Mouse (Mus musculus) kidney, adult 18-20 months (tissue): ENCODE data around the gene Tnnc1.

Experiments
- DNase-seq: peaks from one replicate; pipeline ENCODE4 v3.0.0; 2021

The Tnnc1 gene

GRCm38 (mm10) chr14:31215157-31216002, 7.3 kb downstream of the Tnnc1 start:
- peak; percentile 75 for DNase-seq

- no peak for DNase-seq
Observed at GRCm38 (mm10) chr14:31216846-31217245, 8.7 kb downstream of the Tnnc1 start, which contains the start of gene Nisch. Gene Nisch (minus strand): TSS chr14:31216946.

- DNase-seq: peak; percentile 77
Observed at GRCm38 (mm10) chr14:31217666-31218065, 9.6 kb downstream of the Tnnc1 start, which contains the start of gene Sema3g. Gene Sema3g (plus strand): TSS chr14:31217860.

GRCm38 (mm10) chr14:31226978-31227377, 18.9 kb downstream of the Tnnc1 start:
- DNase-seq: no peak

- DNase-seq: peak; percentile 34
Observed at GRCm38 (mm10) chr14:31228234-31228633, 20.1 kb downstream of the Tnnc1 start.

- no peak for DNase-seq
Observed at GRCm38 (mm10) chr14:31230442-31230841, 22.3 kb downstream of the Tnnc1 start.

GRCm38 (mm10) chr14:31232404-31233069, 24.4 kb downstream of the Tnnc1 start:
- no peak for DNase-seq

GRCm38 (mm10) chr14:31233070-31233995, 25.2 kb downstream of the Tnnc1 start:
- DNase-seq: peak; percentile 47

GRCm38 (mm10) chr14:31233996-31234591, 26.0 kb downstream of the Tnnc1 start:
- DNase-seq: peak; percentile 84

GRCm38 (mm10) chr14:31237101-31237882, 29.2 kb downstream of the Tnnc1 start:
- no peak for DNase-seq

- no peak for DNase-seq
Observed at GRCm38 (mm10) chr14:31240528-31240927, 32.4 kb downstream of the Tnnc1 start.

- no peak for DNase-seq
Observed at GRCm38 (mm10) chr14:31244777-31245176, 36.7 kb downstream of the Tnnc1 start.

GRCm38 (mm10) chr14:31245946-31246345, 37.8 kb downstream of the Tnnc1 start:
- DNase-seq: no peak

- no peak for DNase-seq
Observed at GRCm38 (mm10) chr14:31248396-31248795, 40.3 kb downstream of the Tnnc1 start.

GRCm38 (mm10) chr14:31250222-31251083, 42.3 kb downstream of the Tnnc1 start:
- DNase-seq: no peak

GRCm38 (mm10) chr14:31251084-31251604, 43.0 kb downstream of the Tnnc1 start, which contains the start of the genes Phf7 and Bap1:
Gene Phf7 (minus strand): TSS chr14:31251317.
Gene Bap1 (plus strand): TSS chr14:31251450.
- DNase-seq: peak; percentile 95

GRCm38 (mm10) chr14:31251626-31252025, 43.5 kb downstream of the Tnnc1 start:
- DNase-seq: no peak

GRCm38 (mm10) chr14:31252091-31252490, 44.0 kb downstream of the Tnnc1 start:
- DNase-seq: no peak

- DNase-seq: peak; percentile 62
Observed at GRCm38 (mm10) chr14:31258476-31259050, 50.5 kb downstream of the Tnnc1 start.

- no peak for DNase-seq
Observed at GRCm38 (mm10) chr14:31260374-31260773, 52.3 kb downstream of the Tnnc1 start.
